Mouse (Mus musculus) forebrain, embryonic 10.5 days (tissue): ENCODE data around the gene Asic2. TPM values are rescaled to one million over a fixed set of nuclear protein-coding genes. Genes with fewer than 3 reads are reported as not detected.
A peak's percentile ranks its signal among the peaks of the same experiment; 100 is the strongest.

Source experiments
- DNase-seq: peaks from one replicate; pipeline ENCODE4 v3.0.0-alpha.2; 2017; ENCODE audit warnings: low spot score; ENCODE audit errors: extremely low spot score
- H3K27ac ChIP-seq: fragments of 300-500 bp; sonication (generic); 2 replicates; pipeline ENCODE4 v1.5.1; 2016; ENCODE audit warnings: mild to moderate bottlenecking
- H3K27me3 ChIP-seq: fragments of 300-500 bp; sonication (generic); 2 replicates; pipeline ENCODE4 v1.6.1; 2016; ENCODE audit warnings: mild to moderate bottlenecking; ENCODE audit not compliant: poor library complexity, severe bottlenecking
- H3K36me3 ChIP-seq: fragments of 300-500 bp; sonication (generic); replicated peaks from 2 replicates; pipeline ENCODE4 v1.6.1; 2016; ENCODE audit warnings: mild to moderate bottlenecking, moderate library complexity
- H3K4me1 ChIP-seq: fragments of 300-500 bp; sonication (generic); 2 replicates; pipeline ENCODE4 v1.6.1; 2016
- H3K4me3 ChIP-seq: fragments of 300-500 bp; sonication (generic); 2 replicates; pipeline ENCODE4 v1.5.1; 2016; ENCODE audit warnings: mild to moderate bottlenecking, moderate library complexity
- H3K9me3 ChIP-seq: fragments of 300-500 bp; sonication (generic); 2 replicates; pipeline ENCODE4 v1.6.1; 2016; ENCODE audit warnings: mild to moderate bottlenecking, moderate library complexity
- WGBS: fragments of 180-500 bp; shearing (Covaris S2); methylation state at CpG from one replicate; pipeline ENCODE4 v1.1.7; 2016; 5-methylcytosine and 5-hydroxymethylcytosine counted together
- polyA plus RNA-seq: library from polyadenylated mRNA; unstranded; fragments of >200 nt; fragmentation: Nextera tagmentation; extraction: Ambion mirVana; gene quantifications from 2 replicates; pipeline ENCODE4 v1.2.1, GENCODE M21; 2016

Gene Asic2
- polyA plus RNA-seq, 1 experiment from 2014 or later: 0.51 TPM

GRCm38 (mm10) chr11:81184721-81185120 is 783.5 kb downstream of the Asic2 start:
- Histone ChIP-seq H3K4me1 (no peaks in the 10 kb centered on the region), H3K36me3 (no peaks in the 10 kb centered on the region), H3K27ac (no peak overlapping the region), H3K9me3 (no peaks in the 10 kb centered on the region), H3K27me3 (no peaks in the 10 kb centered on the region), H3K4me3 (no peak overlapping the region)
- no peak for DNase-seq
- 79% methylated on average over 7 of the region's 7 CpGs for WGBS

GRCm38 (mm10) chr11:81164890-81165289 is 803.4 kb downstream of the Asic2 start:
- Histone ChIP-seq H3K27ac (no peak overlapping the region), H3K36me3 (no peaks in the 10 kb centered on the region), H3K27me3 (no peaks in the 10 kb centered on the region), H3K4me3 (no peak overlapping the region), H3K4me1 (no peaks in the 10 kb centered on the region), H3K9me3 (peaks cover 9% of the 10 kb centered on the region; the same call in 1 of the 2 replicates)
- WGBS: 91% methylated on average over 2 of the region's 2 CpGs
- no peak for DNase-seq

- H3K27ac ChIP-seq: no peak overlapping the region
- no peak overlapping the region for H3K4me3 ChIP-seq
- DNase-seq: no peak
- 59% methylated on average over 4 of the region's 4 CpGs for WGBS
- H3K9me3 ChIP-seq: peaks cover 9% of the 10 kb centered on the region; the same call in 1 of the 2 replicates
- H3K4me1 ChIP-seq: no peaks in the 10 kb centered on the region
- H3K27me3 ChIP-seq: no peaks in the 10 kb centered on the region
- no peaks in the 10 kb centered on the region for H3K36me3 ChIP-seq
Measured at GRCm38 (mm10) chr11:81163056-81163455, 805.2 kb downstream of the Asic2 start.

GRCm38 (mm10) chr11:81153841-81154240 is 814.4 kb downstream of the Asic2 start:
- Histone ChIP-seq H3K4me1 (peaks cover 31% of the 10 kb centered on the region), H3K9me3 (no peaks in the 10 kb centered on the region), H3K36me3 (no peaks in the 10 kb centered on the region), H3K27ac (no peak overlapping the region; the same call in 1 of the 2 replicates), H3K27me3 (peaks cover 87% of the 10 kb centered on the region), H3K4me3 (peak overlapping the region; percentile 67)
- no peak for DNase-seq
- WGBS: 17% methylated on average over 13 of the region's 13 CpGs

GRCm38 (mm10) chr11:81153161-81153840 is 815.0 kb downstream of the Asic2 start:
- WGBS: under 1% methylated on average over 57 of the region's 57 CpGs
- H3K4me3 ChIP-seq: peak overlapping the region; percentile 67
- H3K36me3 ChIP-seq: no peaks in the 10 kb centered on the region
- peak overlapping the region; percentile 63 for H3K27ac ChIP-seq
- H3K27me3 ChIP-seq: peaks cover 87% of the 10 kb centered on the region
- peak; percentile 62 for DNase-seq
- peaks cover 31% of the 10 kb centered on the region for H3K4me1 ChIP-seq
- H3K9me3 ChIP-seq: no peaks in the 10 kb centered on the region

- peaks cover 84% of the 10 kb centered on the region for H3K27me3 ChIP-seq
Measured at GRCm38 (mm10) chr11:81152460-81153160, 815.6 kb downstream of the Asic2 start.

GRCm38 (mm10) chr11:81152021-81152385 is 816.3 kb downstream of the Asic2 start:
- peaks cover 80% of the 10 kb centered on the region for H3K27me3 ChIP-seq
- no peaks in the 10 kb centered on the region for H3K9me3 ChIP-seq

More at GRCm38 (mm10) chr11:81152460-81153160, 815.6 kb downstream of the Asic2 start:
- peak; percentile 73 for DNase-seq
- no peaks in the 10 kb centered on the region for H3K36me3 ChIP-seq
- H3K4me3 ChIP-seq: peak overlapping the region; percentile 67
- H3K4me1 ChIP-seq: peaks cover 31% of the 10 kb centered on the region
- H3K27ac ChIP-seq: peak overlapping the region; percentile 73
- no peaks in the 10 kb centered on the region for H3K9me3 ChIP-seq
- WGBS: under 1% methylated on average over 54 of the region's 55 CpGs

GRCm38 (mm10) chr11:81151286-81152020 is 816.8 kb downstream of the Asic2 start:
- DNase-seq: peak; percentile 40
- 6% methylated on average over 36 of the region's 36 CpGs for WGBS
- Histone ChIP-seq H3K9me3 (no peaks in the 10 kb centered on the region), H3K27ac (peak overlapping the region; percentile 73), H3K27me3 (peaks cover 76% of the 10 kb centered on the region), H3K4me3 (peak overlapping the region; percentile 67), H3K36me3 (no peaks in the 10 kb centered on the region), H3K4me1 (peaks cover 31% of the 10 kb centered on the region)

More at GRCm38 (mm10) chr11:81152021-81152385, 816.3 kb downstream of the Asic2 start:
- DNase-seq: peak; percentile 54
- H3K27ac ChIP-seq: peak overlapping the region; percentile 73
- peaks cover 31% of the 10 kb centered on the region for H3K4me1 ChIP-seq
- H3K4me3 ChIP-seq: peak overlapping the region; percentile 67
- under 1% methylated on average over 42 of the region's 42 CpGs for WGBS
- H3K36me3 ChIP-seq: no peaks in the 10 kb centered on the region

- no peak for DNase-seq
- Histone ChIP-seq H3K27me3 (peaks cover 68% of the 10 kb centered on the region), H3K4me1 (peaks cover 31% of the 10 kb centered on the region), H3K4me3 (no peak overlapping the region), H3K9me3 (no peaks in the 10 kb centered on the region), H3K27ac (no peak overlapping the region), H3K36me3 (no peaks in the 10 kb centered on the region)
- WGBS: 82% methylated on average over 8 of the region's 8 CpGs
Measured at GRCm38 (mm10) chr11:81150621-81151020, 817.6 kb downstream of the Asic2 start.

- WGBS: 65% methylated on average over 10 of the region's 10 CpGs
- H3K4me1 ChIP-seq: peaks cover 22% of the 10 kb centered on the region
- no peaks in the 10 kb centered on the region for H3K36me3 ChIP-seq
- H3K27me3 ChIP-seq: peaks cover 46% of the 10 kb centered on the region
- H3K4me3 ChIP-seq: no peak overlapping the region
- H3K9me3 ChIP-seq: no peaks in the 10 kb centered on the region
- H3K27ac ChIP-seq: no peak overlapping the region
- no peak for DNase-seq
Measured at GRCm38 (mm10) chr11:81148423-81148822, 819.8 kb downstream of the Asic2 start.

- H3K4me3 ChIP-seq: no peak overlapping the region
- peaks cover 28% of the 10 kb centered on the region for H3K27me3 ChIP-seq
- no peaks in the 10 kb centered on the region for H3K36me3 ChIP-seq
- no peak overlapping the region for H3K27ac ChIP-seq
- no peaks in the 10 kb centered on the region for H3K9me3 ChIP-seq
- WGBS: 93% methylated on average over 9 of the region's 9 CpGs
- no peak for DNase-seq
- peaks cover 5% of the 10 kb centered on the region for H3K4me1 ChIP-seq
Measured at GRCm38 (mm10) chr11:81146574-81147157, 821.6 kb downstream of the Asic2 start.

GRCm38 (mm10) chr11:81135141-81135540 is 833.1 kb downstream of the Asic2 start:
- WGBS: 61% methylated on average over 4 of the region's 4 CpGs

More at GRCm38 (mm10) chr11:81135141-81135540, 833.1 kb downstream of the Asic2 start:
- H3K36me3 ChIP-seq: no peaks in the 10 kb centered on the region
- H3K27ac ChIP-seq: no peak overlapping the region
- no peak overlapping the region for H3K4me3 ChIP-seq
- H3K27me3 ChIP-seq: no peaks in the 10 kb centered on the region
- H3K9me3 ChIP-seq: no peaks in the 10 kb centered on the region
- DNase-seq: no peak
- peaks cover 12% of the 10 kb centered on the region for H3K4me1 ChIP-seq
